Mouse (Mus musculus): ENCODE measurements around the gene Setd5. TPM values are rescaled to one million over a fixed set of nuclear protein-coding genes. Genes with fewer than 3 reads are reported as not detected.

The Setd5 gene
- polyA plus RNA-seq, 1 experiment from 2014 or later: 47.5 TPM

Other genes starting within 250 kb of the Setd5 start
- gene Srgap3, start 130.1 kb upstream of the Setd5 start, polyA plus RNA-seq (2015; fragmentation: Nextera tagmentation; extraction: Ambion mirVana): 30.5 and 36.8 TPM in 2 replicates
- gene Thumpd3, start 31.1 kb upstream of the Setd5 start, polyA plus RNA-seq (2015; fragmentation: Nextera tagmentation; extraction: Ambion mirVana): 50.1 and 50.8 TPM in 2 replicates
- 61.5 and 66.2 TPM in 2 replicates for gene Lhfpl4, start 118.0 kb downstream of the Setd5 start, polyA plus RNA-seq (2015; fragmentation: Nextera tagmentation; extraction: Ambion mirVana)
- 35.7 and 41.0 TPM in 2 replicates for gene Mtmr14, start 160.5 kb downstream of the Setd5 start, polyA plus RNA-seq (2015; fragmentation: Nextera tagmentation; extraction: Ambion mirVana)
- gene Cpne9, start 204.9 kb downstream of the Setd5 start, polyA plus RNA-seq (2015; fragmentation: Nextera tagmentation; extraction: Ambion mirVana): 4.8 and 10.2 TPM in 2 replicates
- gene Brpf1, start 229.8 kb downstream of the Setd5 start, polyA plus RNA-seq (2015; fragmentation: Nextera tagmentation; extraction: Ambion mirVana): 16.3 and 17.1 TPM in 2 replicates
- gene Ogg1, start 249.6 kb downstream of the Setd5 start, polyA plus RNA-seq (2015; fragmentation: Nextera tagmentation; extraction: Ambion mirVana): 8.5 and 9.3 TPM in 2 replicates